Mouse (Mus musculus): Measurements from ENCODE around the gene Sned1. TPM values are rescaled to one million over a fixed set of nuclear protein-coding genes. Genes with fewer than 3 reads are reported as not detected.

The Sned1 gene
- polyA plus RNA-seq, 1 experiment from 2014 or later, result 2.6 TPM

DNA sequence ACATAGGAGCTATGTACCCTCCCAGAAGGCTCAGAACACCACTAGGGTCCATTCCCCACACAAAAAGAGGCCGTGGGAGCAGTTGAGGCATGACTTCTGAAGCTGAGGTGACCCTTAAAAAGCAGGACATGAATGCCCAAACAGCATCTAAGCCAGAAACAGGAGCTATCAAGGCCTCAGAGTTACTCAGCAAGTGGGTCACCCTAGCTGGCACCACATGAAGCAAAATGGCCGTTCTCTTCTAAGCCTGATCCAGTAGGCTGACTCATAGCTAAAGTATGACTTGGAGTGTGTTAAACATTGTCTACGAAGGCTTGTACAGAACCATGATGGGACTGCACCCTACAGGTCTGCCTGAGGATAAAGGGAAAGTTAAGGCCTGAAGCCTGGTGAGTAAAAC lies 90.8 kb downstream of the Sned1 start:
- no peaks in the 10 kb centered on the region for H3K9me3 ChIP-seq (ENCODE audit: control insufficient read depth, low read length)
- no peak overlapping the region for H3K9ac ChIP-seq (ENCODE audit: low read depth, low read length)
- H3K4me2 ChIP-seq (ENCODE audit: low read depth, low read length), result no peak overlapping the region
- H3K27ac ChIP-seq (ENCODE audit: low read length), result no peak overlapping the region
- no peaks in the 10 kb centered on the region for H3K4me1 ChIP-seq (ENCODE audit: control insufficient read depth, insufficient read depth, low read length)
- H3K27me3 ChIP-seq (replicated peaks; ENCODE audit: control insufficient read depth, insufficient read depth, low read length), result no peaks in the 10 kb centered on the region
- peaks cover 4% of the 10 kb centered on the region; the same call in 1 of the 2 replicates for H3K36me3 ChIP-seq (ENCODE audit: control insufficient read depth, insufficient read depth, low read length)
- WGBS, result 86% methylated on average over 3 of the region's 3 CpGs
- no peak overlapping the region for H3K4me3 ChIP-seq (ENCODE audit: low read length)
- no peak for ATAC-seq

DNA sequence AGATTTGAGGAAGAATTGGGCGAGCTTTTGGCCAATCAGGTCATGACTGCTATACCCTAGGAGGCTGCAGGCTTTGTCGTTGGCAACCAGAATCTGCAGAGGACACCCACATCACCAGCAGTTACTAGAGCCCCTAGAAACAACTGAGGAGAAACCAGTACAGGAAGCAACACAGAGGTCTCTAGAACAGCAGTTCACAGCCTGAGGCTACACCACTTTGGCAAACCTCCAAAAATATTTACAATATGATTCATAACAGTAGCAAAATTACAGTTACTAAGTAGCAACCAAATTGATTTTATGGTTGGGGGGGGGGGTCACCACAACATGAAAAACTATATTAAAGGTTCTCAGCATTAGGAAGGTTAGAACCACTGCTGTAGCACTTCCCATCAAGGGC lies 99.0 kb downstream of the Sned1 start:
- no peak overlapping the region for H3K4me3 ChIP-seq (ENCODE audit: low read length)
- H3K27ac ChIP-seq (ENCODE audit: low read length), result no peak overlapping the region
- H3K36me3 ChIP-seq (ENCODE audit: control insufficient read depth, insufficient read depth, low read length), result peaks cover 6% of the 10 kb centered on the region; the same call in 1 of the 2 replicates
- no peak overlapping the region for H3K4me2 ChIP-seq (ENCODE audit: low read depth, low read length)
- 78% methylated on average over 2 of the region's 2 CpGs for WGBS
- no peak overlapping the region for H3K9ac ChIP-seq (ENCODE audit: low read depth, low read length)
- no peaks in the 10 kb centered on the region for H3K27me3 ChIP-seq (replicated peaks; ENCODE audit: control insufficient read depth, insufficient read depth, low read length)
- no peak for ATAC-seq
- H3K4me1 ChIP-seq (ENCODE audit: control insufficient read depth, insufficient read depth, low read length), result no peaks in the 10 kb centered on the region
- H3K9me3 ChIP-seq (ENCODE audit: control insufficient read depth, low read length), result no peaks in the 10 kb centered on the region

DNA sequence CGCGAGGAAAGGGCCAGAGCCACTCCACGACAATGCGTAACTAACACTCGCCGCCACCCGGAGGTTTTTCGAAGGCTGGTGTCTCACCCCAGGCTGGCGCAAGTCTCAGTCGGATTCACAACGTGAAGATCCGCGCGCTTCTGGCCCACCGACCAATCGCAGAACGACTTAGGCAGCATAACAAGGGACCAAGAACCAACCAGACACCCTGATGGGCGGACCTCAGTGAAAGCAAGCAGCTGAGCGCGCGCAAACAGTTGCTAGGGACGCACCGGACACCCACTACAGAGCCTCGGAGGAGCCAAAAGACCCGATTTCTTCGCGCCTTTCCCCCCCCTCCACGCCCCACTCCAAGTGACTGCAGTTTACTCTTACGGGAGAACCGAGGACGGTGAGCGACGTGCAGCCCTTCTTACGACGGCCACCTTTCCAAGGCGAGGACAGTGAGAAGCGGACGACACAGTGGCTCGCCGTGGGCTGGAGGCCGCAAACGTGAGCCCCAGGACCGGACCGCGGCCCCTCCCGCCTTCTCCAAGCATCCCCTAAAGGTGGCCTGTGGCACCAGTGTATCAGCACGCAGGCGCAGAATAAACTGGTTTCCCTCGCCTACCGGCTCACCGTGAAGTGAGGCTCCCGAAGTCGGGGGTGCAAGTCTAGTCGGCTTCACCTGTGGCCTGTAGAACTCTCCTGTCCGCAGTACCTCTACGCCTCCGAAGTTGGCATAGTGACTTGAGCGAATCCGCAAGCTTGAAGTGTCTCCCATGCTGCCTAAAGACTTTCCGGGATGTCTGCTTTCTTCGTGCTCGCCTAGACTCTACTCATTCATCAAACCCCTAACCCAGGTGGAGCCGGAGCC lies 107.2 kb downstream of the Sned1 start, which contains the start of the genes Ppp1r7 and Pask:
TSS of gene Ppp1r7 (plus strand) at position 207 of the 856 bp plus-strand sequence.
TSS of gene Pask (minus strand) at position 835 of the 856 bp plus-strand sequence.
- ATAC-seq, result peak; percentile 96
- Histone ChIP-seq H3K27me3 (replicated peaks; ENCODE audit: control insufficient read depth, insufficient read depth, low read length) (no peaks in the 10 kb centered on the region), H3K9me3 (ENCODE audit: control insufficient read depth, low read length) (no peaks in the 10 kb centered on the region), H3K4me1 (ENCODE audit: control insufficient read depth, insufficient read depth, low read length) (peaks cover 10% of the 10 kb centered on the region), H3K4me2 (ENCODE audit: low read depth, low read length) (peak within 1 kb of the TSS; percentile 83), H3K36me3 (ENCODE audit: control insufficient read depth, insufficient read depth, low read length) (no peaks in the 10 kb centered on the region), H3K4me3 (ENCODE audit: low read length) (peak within 1 kb of the TSS; percentile 98), H3K27ac (ENCODE audit: low read length) (peak within 1 kb of the TSS; percentile 51), H3K9ac (ENCODE audit: low read depth, low read length) (peak within 1 kb of the TSS; percentile 93)
- WGBS, result under 1% methylated on average over 63 of the region's 63 CpGs

DNA sequence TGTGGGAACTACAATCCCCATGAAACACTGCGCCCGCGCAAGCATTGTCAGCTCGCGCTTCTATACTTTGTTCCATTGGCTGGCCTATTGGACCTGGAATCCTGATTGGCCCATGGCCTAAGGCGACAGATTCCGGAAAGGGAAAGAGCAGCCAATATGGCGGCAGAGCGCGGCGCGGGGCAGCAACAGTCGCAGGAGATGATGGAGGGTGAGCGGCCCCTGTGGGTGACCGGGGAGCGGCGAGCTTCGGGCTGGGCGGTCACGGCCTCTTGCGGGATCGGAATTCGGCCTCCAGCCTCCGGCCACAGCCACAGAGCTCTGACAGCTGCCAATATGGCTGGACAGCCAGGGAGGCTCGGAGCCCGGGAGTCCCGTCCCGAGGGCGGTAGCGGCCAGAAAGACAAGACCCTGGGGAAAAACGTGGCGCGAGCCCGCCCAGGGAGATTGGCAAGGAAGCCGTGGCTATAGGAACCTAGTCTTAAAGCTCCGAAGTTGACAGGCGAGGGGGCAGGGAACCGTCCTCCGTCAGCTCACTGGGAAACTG lies 107.9 kb downstream of the Sned1 start:
- peak; percentile 96 for ATAC-seq
- Histone ChIP-seq H3K36me3 (ENCODE audit: control insufficient read depth, insufficient read depth, low read length) (no peaks in the 10 kb centered on the region), H3K4me1 (ENCODE audit: control insufficient read depth, insufficient read depth, low read length) (peaks cover 10% of the 10 kb centered on the region), H3K27ac (ENCODE audit: low read length) (peak overlapping the region; percentile 51; the same call in 1 of the 2 replicates), H3K4me2 (ENCODE audit: low read depth, low read length) (peak overlapping the region; percentile 83), H3K4me3 (ENCODE audit: low read length) (peak overlapping the region; percentile 98), H3K9ac (ENCODE audit: low read depth, low read length) (peak overlapping the region; percentile 93), H3K9me3 (ENCODE audit: control insufficient read depth, low read length) (no peaks in the 10 kb centered on the region), H3K27me3 (replicated peaks; ENCODE audit: control insufficient read depth, insufficient read depth, low read length) (no peaks in the 10 kb centered on the region)
- WGBS, result under 1% methylated on average over 39 of the region's 39 CpGs

DNA sequence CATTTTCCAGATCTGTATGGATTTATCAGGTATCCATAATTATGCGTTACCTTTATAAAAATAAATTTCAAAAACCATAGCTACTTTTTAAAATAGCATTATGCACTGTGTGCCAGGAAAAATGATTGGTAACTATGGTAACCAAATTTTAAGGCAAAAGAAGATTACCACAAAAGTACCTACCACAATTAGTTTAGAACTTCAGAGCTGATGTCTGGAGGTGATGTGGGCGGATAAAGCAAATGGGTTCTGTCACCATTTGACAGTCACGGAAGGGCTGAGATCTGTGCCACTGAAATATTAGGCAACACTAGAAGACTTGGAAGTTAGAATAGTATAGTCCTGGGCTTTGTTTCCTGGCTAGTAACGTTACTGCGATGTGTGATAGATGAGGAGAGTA lies 111.5 kb downstream of the Sned1 start:
- no peak overlapping the region for H3K9ac ChIP-seq (ENCODE audit: low read depth, low read length)
- H3K27me3 ChIP-seq (replicated peaks; ENCODE audit: control insufficient read depth, insufficient read depth, low read length), result no peaks in the 10 kb centered on the region
- H3K9me3 ChIP-seq (ENCODE audit: control insufficient read depth, low read length), result no peaks in the 10 kb centered on the region
- no peak overlapping the region for H3K27ac ChIP-seq (ENCODE audit: low read length)
- WGBS, result 92% methylated on average over 5 of the region's 5 CpGs
- no peak for ATAC-seq
- H3K4me3 ChIP-seq (ENCODE audit: low read length), result no peak overlapping the region
- peaks cover 6% of the 10 kb centered on the region for H3K4me1 ChIP-seq (ENCODE audit: control insufficient read depth, insufficient read depth, low read length)
- H3K36me3 ChIP-seq (ENCODE audit: control insufficient read depth, insufficient read depth, low read length), result no peaks in the 10 kb centered on the region
- H3K4me2 ChIP-seq (ENCODE audit: low read depth, low read length), result no peak overlapping the region

DNA sequence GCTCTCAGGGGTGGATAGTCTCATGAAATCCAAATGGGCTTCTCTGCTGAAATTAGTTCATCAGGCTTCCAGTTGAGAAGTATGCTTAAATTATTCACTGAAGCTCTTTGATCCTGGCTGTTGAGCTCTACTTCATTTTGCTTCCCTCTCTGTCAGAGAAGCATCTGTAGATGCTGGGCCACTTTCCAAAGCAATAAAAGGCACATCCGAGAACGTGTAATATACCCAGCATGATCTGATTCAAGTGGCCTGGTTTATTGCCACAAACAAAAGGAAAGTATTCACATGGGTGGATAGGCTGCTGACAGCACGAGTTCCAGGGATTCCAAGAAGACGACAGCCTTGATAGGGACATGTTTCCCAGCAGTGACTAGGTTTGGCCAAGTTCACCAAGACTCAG lies 114.1 kb downstream of the Sned1 start:
- no peak overlapping the region for H3K4me2 ChIP-seq (ENCODE audit: low read depth, low read length)
- no peak overlapping the region for H3K4me3 ChIP-seq (ENCODE audit: low read length)
- 76% methylated on average over 4 of the region's 4 CpGs for WGBS
- ATAC-seq, result no peak
- no peak overlapping the region for H3K9ac ChIP-seq (ENCODE audit: low read depth, low read length)
- H3K9me3 ChIP-seq (ENCODE audit: control insufficient read depth, low read length), result no peaks in the 10 kb centered on the region
- H3K36me3 ChIP-seq (ENCODE audit: control insufficient read depth, insufficient read depth, low read length), result peaks cover 9% of the 10 kb centered on the region
- no peak overlapping the region for H3K27ac ChIP-seq (ENCODE audit: low read length)
- peaks cover under 1% of the 10 kb centered on the region for H3K4me1 ChIP-seq (ENCODE audit: control insufficient read depth, insufficient read depth, low read length)
- no peaks in the 10 kb centered on the region for H3K27me3 ChIP-seq (replicated peaks; ENCODE audit: control insufficient read depth, insufficient read depth, low read length)

Small RNA genes lying within 50 kb of the gene (microRNA-seq; reads per million reads assigned to microRNA genes)
- gene Mir6901, result not detected
- 0.68 reads per million for gene Mir6902

Other genes with a start within 250 kb of the Sned1 start
- 8.3 and 11.8 TPM in 2 replicates for gene Aqp12, start 229.5 kb upstream of the Sned1 start, polyA plus RNA-seq (2015; fragmentation: Nextera tagmentation; extraction: Ambion mirVana)
- 14.0 and 16.0 TPM in 2 replicates for gene Kif1a, start 133.9 kb upstream of the Sned1 start, polyA plus RNA-seq (2015; fragmentation: Nextera tagmentation; extraction: Ambion mirVana)
- gene Agxt, start 100.6 kb upstream of the Sned1 start, polyA plus RNA-seq (2015; fragmentation: Nextera tagmentation; extraction: Ambion mirVana), result 0.73 and 1.1 TPM in 2 replicates
- gene 2310007B03Rik, start 74.9 kb upstream of the Sned1 start, polyA plus RNA-seq (2015; fragmentation: Nextera tagmentation; extraction: Ambion mirVana), result 16.8 and 20.0 TPM in 2 replicates
- gene Crocc2, start 67.1 kb upstream of the Sned1 start, polyA plus RNA-seq (2015; fragmentation: Nextera tagmentation; extraction: Ambion mirVana), result 0.05 and 0.07 TPM in 2 replicates
- gene Mterf4, start 70.1 kb downstream of the Sned1 start, polyA plus RNA-seq (2015; fragmentation: Nextera tagmentation; extraction: Ambion mirVana), result 23.8 and 26.6 TPM in 2 replicates
- 50.8 and 58.7 TPM in 2 replicates for gene Ppp1r7, start 107.0 kb downstream of the Sned1 start, polyA plus RNA-seq (2015; fragmentation: Nextera tagmentation; extraction: Ambion mirVana)
- 7.4 and 7.8 TPM in 2 replicates for gene Pask, start 107.6 kb downstream of the Sned1 start, polyA plus RNA-seq (2015; fragmentation: Nextera tagmentation; extraction: Ambion mirVana)
- 2.2 and 2.6 TPM in 2 replicates for gene Ano7, start 138.1 kb downstream of the Sned1 start, polyA plus RNA-seq (2015; fragmentation: Nextera tagmentation; extraction: Ambion mirVana)
- gene Hdlbp, start 243.0 kb downstream of the Sned1 start, polyA plus RNA-seq (2015; fragmentation: Nextera tagmentation; extraction: Ambion mirVana), result 146 and 159 TPM in 2 replicates